Mouse (Mus musculus) limb, embryonic 11.5 days (tissue): ENCODE results near the gene Tmem178b. TPM values are rescaled to one million over a fixed set of nuclear protein-coding genes. Genes with fewer than 3 reads are reported as not detected.

Experiments
- ATAC-seq: fragments of 200-750 bp; cut with Nextera tagmentation; 2 replicates; pipeline ENCODE4 v1.8.0; 2017; ENCODE audit warnings: low read depth; ENCODE audit not compliant: insufficient number of reproducible peaks, low FRiP score, low TSS enrichment
- DNase-seq: peaks from one replicate; pipeline ENCODE4 v3.0.0-alpha.2; 2015; ENCODE audit warnings: low spot score
- H3K27ac ChIP-seq: fragments of 300-500 bp; sonication (generic); replicated peaks from 2 replicates; pipeline ENCODE4 v1.5.1; 2014; ENCODE audit warnings: low read depth, mild to moderate bottlenecking, low read length
- H3K27me3 ChIP-seq: fragments of 300-500 bp; sonication (generic); 2 replicates; pipeline ENCODE4 v1.6.1; 2014; ENCODE audit warnings: mild to moderate bottlenecking, low read length, mixed read lengths; ENCODE audit not compliant: control insufficient read depth, insufficient read depth
- H3K36me3 ChIP-seq: fragments of 300-500 bp; sonication (generic); 2 replicates; pipeline ENCODE4 v1.6.1; 2014; ENCODE audit warnings: mild to moderate bottlenecking, low read length, moderate library complexity, mixed read lengths; ENCODE audit not compliant: control insufficient read depth, insufficient read depth
- H3K4me1 ChIP-seq: fragments of 300-500 bp; sonication (generic); 2 replicates; pipeline ENCODE4 v1.6.1; 2014; ENCODE audit warnings: low read length, mixed read lengths; ENCODE audit not compliant: control insufficient read depth, insufficient read depth
- H3K4me2 ChIP-seq: fragments of 300-500 bp; sonication (generic); 2 replicates; pipeline ENCODE4 v1.6.1; 2014; ENCODE audit warnings: low read depth, mild to moderate bottlenecking, moderate library complexity; ENCODE audit not compliant: severe bottlenecking
- H3K4me3 ChIP-seq: fragments of 300-500 bp; sonication (generic); 2 replicates; pipeline ENCODE4 v1.5.1; 2014; ENCODE audit warnings: low read depth, low read length
- H3K9ac ChIP-seq: fragments of 300-500 bp; sonication (generic); 2 replicates; pipeline ENCODE4 v1.6.1; 2014; ENCODE audit warnings: mild to moderate bottlenecking, low read length
- H3K9me3 ChIP-seq: fragments of 300-500 bp; sonication (generic); 2 replicates; pipeline ENCODE4 v1.6.1; 2016; ENCODE audit warnings: low read length; ENCODE audit not compliant: control insufficient read depth
- WGBS: fragments of 180-500 bp; shearing (Covaris S2); extraction: QIAGEN DNeasy Blood & Tissue Kit; methylation state at CpG from one replicate; pipeline ENCODE4 v1.1.7; 2014; 5-methylcytosine and 5-hydroxymethylcytosine counted together
- polyA plus RNA-seq: library from polyadenylated mRNA; unstranded; fragments of >200 nt; fragmentation: Nextera tagmentation; extraction: Ambion mirVana; gene quantifications from 2 replicates; pipeline ENCODE4 v1.2.1, GENCODE M21; 2014

Gene Tmem178b
- polyA plus RNA-seq, 1 experiment from 2014 or later = 0.27 TPM

DNA sequence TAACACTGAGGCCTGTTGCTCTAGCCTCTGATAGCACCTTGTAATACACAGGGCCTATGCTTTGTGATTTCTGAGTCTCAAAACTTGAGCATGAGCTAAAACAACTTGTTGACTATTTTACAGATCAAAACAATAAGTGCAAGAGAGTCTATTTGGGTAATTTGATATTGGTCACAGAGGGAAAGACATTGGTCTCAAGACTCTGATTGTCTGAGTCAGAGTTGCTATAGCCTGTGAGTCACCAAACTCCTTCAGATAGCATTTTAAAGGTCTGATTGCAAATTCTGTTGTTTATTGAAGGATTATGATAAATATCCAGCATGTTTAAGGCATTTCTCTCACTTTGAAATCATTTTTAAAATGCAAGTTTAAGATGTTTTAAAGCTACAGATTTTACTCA lies 250.9 kb downstream of the Tmem178b start:
- Histone ChIP-seq H3K9me3 (no peaks in the 10 kb centered on the region), H3K27me3 (no peaks in the 10 kb centered on the region), H3K4me3 (no peak overlapping the region), H3K4me1 (no peaks in the 10 kb centered on the region), H3K27ac (no peak overlapping the region), H3K4me2 (no peak overlapping the region), H3K9ac (no peak overlapping the region), H3K36me3 (no peaks in the 10 kb centered on the region)
- no peak for DNase-seq
- no peak for ATAC-seq

DNA sequence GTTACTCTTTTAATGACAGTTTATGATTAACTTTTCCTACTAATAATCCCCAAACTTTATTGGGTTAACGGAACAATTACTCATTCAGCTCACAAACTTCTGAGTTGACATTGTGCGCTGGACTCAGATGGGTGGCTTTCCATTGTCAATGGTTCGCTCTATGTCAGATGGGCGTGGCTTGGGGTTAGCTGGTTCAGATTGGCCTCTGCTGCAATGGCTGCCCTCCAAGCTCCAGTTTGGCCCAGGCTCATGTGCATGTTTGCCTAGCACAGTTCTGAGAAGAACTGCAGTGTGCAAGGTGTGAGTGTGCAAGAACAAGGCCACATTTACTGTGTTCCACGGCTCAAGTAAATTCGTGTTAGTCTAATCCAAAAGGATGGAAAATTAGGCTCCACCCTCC lies 255.6 kb downstream of the Tmem178b start:
- ATAC-seq (no peak), DNase-seq (no peak)
- Histone ChIP-seq H3K27ac (no peak overlapping the region), H3K4me2 (no peak overlapping the region), H3K4me1 (no peaks in the 10 kb centered on the region), H3K4me3 (no peak overlapping the region), H3K9me3 (no peaks in the 10 kb centered on the region), H3K27me3 (no peaks in the 10 kb centered on the region), H3K36me3 (no peaks in the 10 kb centered on the region), H3K9ac (no peak overlapping the region)
- 91% methylated on average over 6 of the region's 6 CpGs for WGBS

DNA sequence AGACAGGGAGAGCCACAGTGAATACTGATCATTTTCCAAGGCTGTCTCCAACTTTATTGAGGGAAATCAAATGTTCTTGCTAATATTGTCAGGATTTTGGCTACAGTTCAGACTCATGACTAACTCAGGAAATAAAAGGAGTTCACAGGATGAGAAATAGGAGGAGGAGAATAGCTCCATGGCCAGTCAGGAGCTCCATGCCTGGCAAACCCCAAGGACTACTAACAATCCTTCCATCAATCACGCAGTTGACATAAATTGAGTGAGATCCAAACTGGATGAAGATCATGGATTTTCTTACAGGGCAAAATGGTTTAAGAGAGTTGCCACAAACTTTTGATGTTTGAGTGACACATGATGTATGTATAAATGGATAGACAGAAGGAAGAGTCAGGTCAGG lies 258.9 kb downstream of the Tmem178b start:
- Histone ChIP-seq H3K27ac (no peak overlapping the region), H3K4me3 (no peak overlapping the region), H3K4me1 (no peaks in the 10 kb centered on the region), H3K4me2 (no peak overlapping the region), H3K27me3 (no peaks in the 10 kb centered on the region), H3K36me3 (no peaks in the 10 kb centered on the region), H3K9ac (no peak overlapping the region), H3K9me3 (no peaks in the 10 kb centered on the region)
- 97% methylated on average over 1 of the region's 1 CpGs for WGBS
- no peak for DNase-seq
- ATAC-seq = no peak

DNA sequence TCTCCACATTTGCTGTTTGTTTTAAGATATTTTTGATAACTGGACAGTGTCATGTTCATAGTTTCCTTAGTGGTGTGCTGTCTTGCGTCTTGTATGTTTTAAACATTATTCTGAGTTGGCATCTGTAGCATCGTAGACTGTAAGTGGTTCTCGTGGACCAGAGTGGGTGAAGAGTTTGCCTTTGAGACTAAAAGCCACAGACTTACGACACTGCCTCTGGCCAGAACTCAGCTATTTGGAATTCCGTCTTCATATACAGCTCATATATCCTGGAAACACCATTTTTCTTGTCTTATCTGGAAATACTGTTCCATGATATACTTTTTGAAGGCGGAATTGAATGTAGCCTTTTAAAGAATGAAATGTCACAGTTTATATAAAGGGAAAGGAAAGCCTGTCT lies 260.4 kb downstream of the Tmem178b start:
- Histone ChIP-seq H3K4me3 (no peak overlapping the region), H3K4me1 (no peaks in the 10 kb centered on the region), H3K36me3 (no peaks in the 10 kb centered on the region), H3K4me2 (no peak overlapping the region), H3K9me3 (no peaks in the 10 kb centered on the region), H3K9ac (no peak overlapping the region), H3K27me3 (no peaks in the 10 kb centered on the region), H3K27ac (no peak overlapping the region)
- 91% methylated on average over 6 of the region's 6 CpGs for WGBS
- no peak for DNase-seq
- ATAC-seq = no peak

DNA sequence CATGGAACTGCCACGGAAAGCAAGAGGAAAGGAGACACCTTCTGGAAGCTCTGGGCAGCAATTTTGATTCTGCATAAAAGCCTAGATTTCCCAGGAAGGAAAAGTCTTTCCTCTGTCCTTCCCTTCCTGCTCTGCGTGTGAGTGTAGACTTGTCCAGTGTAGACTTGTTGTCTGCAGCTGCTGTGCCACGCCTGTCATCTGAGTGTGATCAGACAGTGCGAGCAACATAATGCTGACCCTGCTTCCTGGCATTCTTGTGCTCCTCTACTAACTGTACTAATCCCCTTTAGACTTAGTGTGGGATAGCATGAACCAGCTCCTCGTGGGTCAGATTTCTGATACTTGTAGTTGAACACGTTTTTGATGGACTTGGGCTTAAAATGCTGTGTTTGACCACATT lies 262.6 kb downstream of the Tmem178b start:
- 80% methylated on average over 6 of the region's 6 CpGs for WGBS
- no peaks in the 10 kb centered on the region for H3K27me3 ChIP-seq
- H3K9me3 ChIP-seq = no peaks in the 10 kb centered on the region
- H3K27ac ChIP-seq = no peak overlapping the region
- H3K4me1 ChIP-seq = no peaks in the 10 kb centered on the region
- H3K4me3 ChIP-seq = no peak overlapping the region
- H3K4me2 ChIP-seq = no peak overlapping the region
- no peaks in the 10 kb centered on the region for H3K36me3 ChIP-seq
- DNase-seq = no peak
- ATAC-seq = no peak
- no peak overlapping the region for H3K9ac ChIP-seq

DNA sequence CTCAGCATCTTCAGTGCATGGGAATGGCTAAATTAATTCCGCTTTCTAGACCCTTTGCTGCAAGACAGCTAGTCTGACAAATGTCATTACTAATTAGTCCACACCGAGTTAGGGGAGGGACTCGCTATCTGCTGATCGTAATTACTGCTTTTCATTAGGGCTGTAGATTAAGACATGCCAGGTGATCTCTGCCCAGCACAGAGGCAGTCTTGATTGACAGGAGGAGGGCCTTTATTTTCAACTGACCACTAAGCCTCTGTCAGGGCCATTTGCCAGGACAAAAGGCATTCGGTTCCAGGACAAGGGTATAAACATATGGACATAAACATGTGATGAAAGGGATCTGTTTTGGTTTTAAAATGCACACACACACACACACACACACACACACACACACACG lies 264.3 kb downstream of the Tmem178b start:
- DNase-seq (no peak), ATAC-seq (no peak)
- H3K9ac ChIP-seq = no peak overlapping the region
- no peaks in the 10 kb centered on the region for H3K36me3 ChIP-seq
- 72% methylated on average over 6 of the region's 6 CpGs for WGBS
- H3K4me3 ChIP-seq = no peak overlapping the region
- H3K4me2 ChIP-seq = no peak overlapping the region
- H3K27ac ChIP-seq = no peak overlapping the region
- no peaks in the 10 kb centered on the region for H3K4me1 ChIP-seq
- H3K27me3 ChIP-seq = no peaks in the 10 kb centered on the region
- no peaks in the 10 kb centered on the region for H3K9me3 ChIP-seq

DNA sequence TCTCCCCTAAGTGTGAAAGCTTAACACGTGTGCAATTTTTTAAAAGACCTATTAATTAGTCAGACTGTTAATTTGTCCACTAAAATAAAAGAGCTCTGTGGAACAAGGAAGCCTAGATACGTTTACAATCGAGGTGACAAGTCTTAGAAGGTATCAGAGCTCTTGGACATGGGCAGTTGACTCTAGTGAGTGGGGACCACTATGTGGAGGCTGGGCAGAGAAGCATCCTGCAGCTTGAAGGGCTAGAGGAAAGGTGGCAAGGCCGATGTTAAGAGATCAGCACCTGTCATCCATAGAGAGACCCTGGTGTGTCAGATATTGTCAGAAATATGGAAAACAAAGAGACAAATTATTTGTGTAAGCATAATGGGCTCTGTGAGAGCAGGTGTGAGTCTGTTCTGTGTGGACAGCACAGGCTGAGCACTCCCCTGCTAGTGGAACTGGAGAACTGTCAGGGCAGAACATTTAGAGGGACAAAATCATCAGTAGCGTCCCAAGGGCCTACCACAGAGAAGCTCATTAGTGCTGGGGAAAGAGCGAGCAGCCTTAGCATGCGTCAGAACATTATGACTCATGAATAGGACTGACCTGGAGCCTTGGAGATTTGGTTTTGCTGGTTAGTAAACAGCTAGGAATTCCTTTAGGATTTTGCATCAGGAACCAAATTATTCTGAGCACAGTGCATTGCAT lies 264.9 kb downstream of the Tmem178b start:
- H3K27ac ChIP-seq = no peak overlapping the region
- H3K9me3 ChIP-seq = no peaks in the 10 kb centered on the region
- H3K4me2 ChIP-seq = no peak overlapping the region
- DNase-seq (no peak), ATAC-seq (no peak)
- no peaks in the 10 kb centered on the region for H3K27me3 ChIP-seq
- no peak overlapping the region for H3K4me3 ChIP-seq
- no peak overlapping the region for H3K9ac ChIP-seq
- H3K36me3 ChIP-seq = no peaks in the 10 kb centered on the region
- H3K4me1 ChIP-seq = no peaks in the 10 kb centered on the region
- WGBS = 75% methylated on average over 7 of the region's 7 CpGs

DNA sequence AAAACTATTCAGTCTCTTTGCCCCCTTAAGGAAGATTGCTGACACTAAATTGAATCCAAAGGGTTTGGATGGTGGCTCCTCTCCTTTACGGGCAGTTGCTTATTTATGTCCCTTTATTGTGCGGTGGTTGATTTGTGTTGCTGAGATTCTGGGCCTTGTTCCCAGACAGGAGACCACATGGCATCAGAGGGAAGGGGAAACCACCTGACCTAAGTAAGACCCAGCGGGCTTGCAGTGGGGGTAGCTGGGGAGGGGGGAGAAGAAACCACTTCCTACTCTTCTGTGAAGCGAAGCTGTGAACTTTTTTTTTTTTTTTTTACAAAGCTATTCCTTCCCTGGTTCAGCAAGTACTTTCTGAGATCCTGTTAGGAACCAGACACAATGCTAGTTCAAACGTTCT lies 269.5 kb downstream of the Tmem178b start:
- Histone ChIP-seq H3K4me1 (no peaks in the 10 kb centered on the region), H3K4me3 (no peak overlapping the region), H3K27me3 (no peaks in the 10 kb centered on the region), H3K4me2 (no peak overlapping the region), H3K9me3 (no peaks in the 10 kb centered on the region), H3K36me3 (no peaks in the 10 kb centered on the region), H3K27ac (no peak overlapping the region), H3K9ac (no peak overlapping the region)
- DNase-seq (no peak), ATAC-seq (no peak)
- 29% methylated on average over 5 of the region's 5 CpGs for WGBS

DNA sequence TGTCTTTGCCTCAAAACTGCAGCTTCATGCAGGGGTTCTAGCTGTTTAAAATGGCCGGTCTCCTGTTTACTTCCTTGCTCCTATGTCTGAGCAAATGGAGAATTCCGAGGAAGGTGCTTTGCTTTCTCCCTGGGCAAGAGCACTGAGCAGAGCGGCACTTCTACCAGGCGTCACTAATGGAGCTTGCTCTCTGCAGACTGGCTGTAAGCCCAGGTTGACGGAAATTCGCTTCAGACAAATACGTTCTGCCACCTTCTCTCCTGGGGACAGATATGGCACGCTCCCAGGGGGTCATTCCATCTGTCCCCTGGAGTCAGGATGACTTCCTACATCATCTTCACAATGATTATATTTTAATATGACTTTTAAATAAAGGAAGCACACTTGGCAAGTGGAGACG lies 271.3 kb downstream of the Tmem178b start:
- H3K9me3 ChIP-seq = no peaks in the 10 kb centered on the region
- WGBS = 62% methylated on average over 9 of the region's 9 CpGs

More for the DNA sequence above, 271.3 kb downstream of the Tmem178b start:
- no peaks in the 10 kb centered on the region for H3K4me1 ChIP-seq
- no peaks in the 10 kb centered on the region for H3K36me3 ChIP-seq
- no peak overlapping the region for H3K9ac ChIP-seq
- no peak for DNase-seq
- no peak overlapping the region for H3K27ac ChIP-seq
- ATAC-seq = no peak
- no peak overlapping the region for H3K4me3 ChIP-seq
- H3K4me2 ChIP-seq = no peak overlapping the region
- no peaks in the 10 kb centered on the region for H3K27me3 ChIP-seq
